8 mouse cellular contexts compared by ENCODE assay signal in genomic region chr15:78527973-78528372, GRCm38 (mm10). TPM values are rescaled to one million over a fixed set of nuclear protein-coding genes. Genes with fewer than 3 reads are reported as not detected.
DNase-seq lines count a peak whose midpoint lies in the region.

No protein-coding gene starts in this region.

- no peaks in the 10 kb centered on the region for H3K9me3 ChIP-seq in limb, embryonic 10.5 days (replicated peaks)

- H3K36me3 ChIP-seq in limb, embryonic 10.5 days: no peaks in the 10 kb centered on the region

- peaks cover 54% of the 10 kb centered on the region for H3K4me1 ChIP-seq in limb, embryonic 10.5 days

- peak; percentile 72 to 83 for DNase-seq in cerebellum, postnatal 14 days
- no peak for DNase-seq in cerebellum, adult 11 months
- peak; percentile 57 for DNase-seq in testis, postnatal 10 days (ENCODE audit: low spot score)
- no peak for DNase-seq in testis, postnatal 14 days (ENCODE audit: low spot score)
- peak; percentile 69 for DNase-seq in heart, postnatal 4 days
- no peak for DNase-seq in limb, embryonic 10.5 days (ENCODE audit: low spot score)
- peak; percentile 50 for DNase-seq in thymus, postnatal 25 days
- no peak for DNase-seq in yolk sac, embryonic 10.5 days (ENCODE audit: low spot score)

- peaks cover 12% of the 10 kb centered on the region for H3K27me3 ChIP-seq in limb, embryonic 10.5 days (ENCODE audit: low read depth, poor library complexity, severe bottlenecking)

- peak overlapping the region; percentile 90; the same call in 1 of the 2 replicates for H3K27ac ChIP-seq in limb, embryonic 10.5 days

- no peak overlapping the region for H3K4me3 ChIP-seq in limb, embryonic 10.5 days

- 84% methylated on average over 7 of the region's 7 CpGs for WGBS in limb, embryonic 10.5 days

RNA-seq across cellular contexts. Expression of gene C1qtnf6, which starts 3.2 kb away (rescaled TPM):
- 10 to 100 TPM; 63.6 to 64.5 TPM for total RNA-seq in heart, postnatal 4 days (2021)
- polyA plus RNA-seq in limb, embryonic 10.5 days (2016; fragmentation: Nextera tagmentation; extraction: Ambion mirVana): 10.9 and 14.6 TPM in 2 replicates

RNA-seq across cellular contexts. Expression of gene Sstr3, which starts 16.5 kb away (rescaled TPM):
- total RNA-seq in heart, postnatal 4 days (2021): under 1 TPM; 0.07 TPM
- not detected in 2 replicates for polyA plus RNA-seq in limb, embryonic 10.5 days (2016; fragmentation: Nextera tagmentation; extraction: Ambion mirVana)

RNA-seq across cellular contexts. Expression of gene Il2rb, which starts 32.9 kb away (rescaled TPM):
- under 1 TPM; 0.27 to 0.41 TPM for total RNA-seq in heart, postnatal 4 days (2021)
- polyA plus RNA-seq in limb, embryonic 10.5 days (2016; fragmentation: Nextera tagmentation; extraction: Ambion mirVana): 0.04 TPM in 1 of 2 replicates, not detected in the other

RNA-seq across cellular contexts. Expression of gene Rac2, which starts 44.6 kb away (rescaled TPM):
- total RNA-seq in heart, postnatal 4 days (2021): 1 to 10 TPM; 2.1 to 2.6 TPM
- polyA plus RNA-seq in limb, embryonic 10.5 days (2016; fragmentation: Nextera tagmentation; extraction: Ambion mirVana): 4.3 and 4.4 TPM in 2 replicates

RNA-seq across cellular contexts. Expression of gene Tmprss6, which starts 59.5 kb away (rescaled TPM):
- not detected for total RNA-seq in heart, postnatal 4 days (2021)
- polyA plus RNA-seq in limb, embryonic 10.5 days (2016; fragmentation: Nextera tagmentation; extraction: Ambion mirVana): 0.06 TPM in 1 of 2 replicates, not detected in the other

Comparison
In these comparisons a context has a peak if more than half of its experiments do, and no peak if none do; other contexts are left out.
1. DNase-seq: peak in cerebellum, postnatal 14 days (2 of 2), testis, postnatal 10 days (single experiment), heart, postnatal 4 days (single experiment) and thymus, postnatal 25 days (single experiment); none in cerebellum, adult 11 months (single experiment), testis, postnatal 14 days (single experiment), limb, embryonic 10.5 days (single experiment) and yolk sac, embryonic 10.5 days (single experiment).